Mouse (Mus musculus) stomach, postnatal 0 days (tissue): ENCODE results near the gene 1700023F06Rik. TPM values are rescaled to one million over a fixed set of nuclear protein-coding genes. Genes with fewer than 3 reads are reported as not detected.

Experiments
- ATAC-seq: fragments of 200-750 bp; cut with Nextera tagmentation; 2 replicates; pipeline ENCODE4 v1.8.0; 2017; ENCODE audit not compliant: low FRiP score, low TSS enrichment
- DNase-seq: peaks from one replicate; pipeline ENCODE4 v3.0.0-alpha.2; 2016; ENCODE audit warnings: low spot score
- H3K27ac ChIP-seq: fragments of 300-500 bp; sonication (generic); replicated peaks from 2 replicates; pipeline ENCODE4 v1.5.1; 2014; ENCODE audit warnings: mild to moderate bottlenecking, control low read depth
- H3K27me3 ChIP-seq: fragments of 300-500 bp; sonication (generic); 2 replicates; pipeline ENCODE4 v1.6.1; 2014; ENCODE audit warnings: low read length; ENCODE audit not compliant: control insufficient read depth, insufficient read depth
- H3K36me3 ChIP-seq: fragments of 300-500 bp; sonication (generic); 2 replicates; pipeline ENCODE4 v1.6.1; 2014; ENCODE audit warnings: low read length, mixed read lengths; ENCODE audit not compliant: control insufficient read depth, insufficient read depth
- H3K4me1 ChIP-seq: fragments of 300-500 bp; sonication (generic); replicated peaks from 2 replicates; pipeline ENCODE4 v1.6.1; 2014; ENCODE audit warnings: antibody characterized with exemption; ENCODE audit not compliant: control insufficient read depth, insufficient read depth
- H3K4me2 ChIP-seq: fragments of 300-500 bp; sonication (generic); replicated peaks from 2 replicates; pipeline ENCODE4 v1.6.1; 2014; ENCODE audit warnings: low read depth, mild to moderate bottlenecking, control low read depth, moderate library complexity
- H3K4me3 ChIP-seq: fragments of 300-500 bp; sonication (generic); 2 replicates; pipeline ENCODE4 v1.5.1; 2014; ENCODE audit warnings: low read depth, low read length, control low read depth
- H3K9ac ChIP-seq: fragments of 300-500 bp; sonication (generic); 2 replicates; pipeline ENCODE4 v1.6.1; 2014; ENCODE audit warnings: mild to moderate bottlenecking, low read length, control low read depth, mixed read lengths
- H3K9me3 ChIP-seq: fragments of 300-500 bp; sonication (generic); 2 replicates; pipeline ENCODE4 v1.6.1; 2016; ENCODE audit warnings: low read length; ENCODE audit not compliant: control insufficient read depth
- CTCF ChIP-seq: IDR thresholded peaks from 2 replicates; pipeline ENCODE4 v1.5.1; 2016; ENCODE audit warnings: antibody characterized with exemption, low read depth, mild to moderate bottlenecking, moderate library complexity
- EP300 ChIP-seq: optimal IDR thresholded peaks from 2 replicates; pipeline ENCODE3; 2016; ENCODE audit warnings: antibody characterized with exemption
- WGBS: fragments of 180-500 bp; shearing (Covaris S2); extraction: QIAGEN DNeasy Blood & Tissue Kit; methylation state at CpG from one replicate; pipeline ENCODE4 v1.1.7; 2014; 5-methylcytosine and 5-hydroxymethylcytosine counted together
- polyA plus RNA-seq: library from polyadenylated mRNA; unstranded; fragments of >200 nt; fragmentation: Nextera tagmentation; extraction: Ambion mirVana; gene quantifications from 2 replicates; pipeline ENCODE4 v1.2.1, GENCODE M21; 2015

Gene 1700023F06Rik
- polyA plus RNA-seq, 1 experiment from 2014 or later = 1.0 TPM

GRCm38 (mm10) chr11:103240740-103241139 is 32.4 kb upstream of the 1700023F06Rik start:
- 28% methylated on average over 7 of the region's 7 CpGs for WGBS
- DNase-seq (peak; percentile 82), ATAC-seq (peak; percentile 38)
- no peak overlapping the region for H3K4me2 ChIP-seq
- no peak overlapping the region for H3K27ac ChIP-seq
- H3K4me1 ChIP-seq = peaks cover 2% of the 10 kb centered on the region; the same call in 1 of the 2 replicates
- H3K27me3 ChIP-seq = no peaks in the 10 kb centered on the region
- TF ChIP-seq EP300 (no peak), CTCF (no peak)
- H3K9me3 ChIP-seq = no peaks in the 10 kb centered on the region
- H3K36me3 ChIP-seq = peaks cover 26% of the 10 kb centered on the region
- no peak overlapping the region for H3K4me3 ChIP-seq
- H3K9ac ChIP-seq = no peak overlapping the region

GRCm38 (mm10) chr11:103237757-103238156 is 29.4 kb upstream of the 1700023F06Rik start:
- DNase-seq = no peak
- H3K36me3 ChIP-seq = peaks cover 26% of the 10 kb centered on the region
- no peaks in the 10 kb centered on the region for H3K27me3 ChIP-seq
- no peak overlapping the region for H3K4me3 ChIP-seq
- no peak overlapping the region for H3K4me2 ChIP-seq
- 0 out of 2 replicates have a peak, but pooled peaks cover 2% of the 10 kb centered on the region for H3K4me1 ChIP-seq
- no peak overlapping the region for H3K9ac ChIP-seq
- no peak overlapping the region for H3K27ac ChIP-seq
- no peaks in the 10 kb centered on the region for H3K9me3 ChIP-seq
- WGBS = 80% methylated on average over 9 of the region's 9 CpGs
- TF ChIP-seq CTCF = peak; percentile 47
- no peak for TF ChIP-seq EP300
- ATAC-seq = no peak

- TF ChIP-seq EP300 (no peak), CTCF (no peak)
- Histone ChIP-seq H3K27ac (no peak overlapping the region), H3K4me2 (no peak overlapping the region), H3K4me3 (no peak overlapping the region), H3K27me3 (no peaks in the 10 kb centered on the region), H3K9ac (no peak overlapping the region), H3K36me3 (peaks cover 26% of the 10 kb centered on the region), H3K4me1 (0 out of 2 replicates have a peak, but pooled peaks cover 2% of the 10 kb centered on the region), H3K9me3 (no peaks in the 10 kb centered on the region)
- no peak for DNase-seq
- 60% methylated on average over 10 of the region's 10 CpGs for WGBS
- ATAC-seq = no peak
Measured at GRCm38 (mm10) chr11:103236903-103237302, 28.5 kb upstream of the 1700023F06Rik start.

- Histone ChIP-seq H3K4me3 (no peak overlapping the region), H3K27me3 (no peaks in the 10 kb centered on the region), H3K4me2 (no peak overlapping the region), H3K27ac (no peak overlapping the region), H3K4me1 (0 out of 2 replicates have a peak, but pooled peaks cover 2% of the 10 kb centered on the region), H3K9me3 (no peaks in the 10 kb centered on the region), H3K9ac (no peak overlapping the region), H3K36me3 (peaks cover 26% of the 10 kb centered on the region)
- 74% methylated on average over 6 of the region's 6 CpGs for WGBS
- DNase-seq = no peak
- TF ChIP-seq CTCF = no peak
- ATAC-seq = no peak
Measured at GRCm38 (mm10) chr11:103236431-103236830, 28.1 kb upstream of the 1700023F06Rik start.

GRCm38 (mm10) chr11:103235702-103236101 is 27.3 kb upstream of the 1700023F06Rik start:
- TF ChIP-seq EP300 = no peak
- no peak for TF ChIP-seq CTCF
- no peaks in the 10 kb centered on the region for H3K9me3 ChIP-seq
- no peak overlapping the region for H3K9ac ChIP-seq
- peaks cover 27% of the 10 kb centered on the region for H3K36me3 ChIP-seq
- no peak overlapping the region for H3K4me3 ChIP-seq
- ATAC-seq (peak; percentile 37; the same call in 1 of the 2 replicates), DNase-seq (no peak)
- 0 out of 2 replicates have a peak, but pooled peaks cover 2% of the 10 kb centered on the region for H3K4me1 ChIP-seq
- 39% methylated on average over 11 of the region's 11 CpGs for WGBS
- no peak overlapping the region for H3K4me2 ChIP-seq
- 0 out of 2 replicates have a peak overlapping the region, but pooled peaks have one; percentile 35 for H3K27ac ChIP-seq
- H3K27me3 ChIP-seq = no peaks in the 10 kb centered on the region

- H3K4me2 ChIP-seq = no peak overlapping the region
- H3K27ac ChIP-seq = no peak overlapping the region
- H3K9me3 ChIP-seq = no peaks in the 10 kb centered on the region
- H3K27me3 ChIP-seq = no peaks in the 10 kb centered on the region
- ATAC-seq = no peak
- no peak overlapping the region for H3K9ac ChIP-seq
- TF ChIP-seq CTCF (no peak), EP300 (no peak)
- DNase-seq = no peak
- H3K36me3 ChIP-seq = peaks cover 26% of the 10 kb centered on the region
- no peaks in the 10 kb centered on the region for H3K4me1 ChIP-seq
- 47% methylated on average over 1 of the region's 1 CpGs for WGBS
- H3K4me3 ChIP-seq = no peak overlapping the region
Measured at GRCm38 (mm10) chr11:103234447-103234846, 26.1 kb upstream of the 1700023F06Rik start.
